Mouse (Mus musculus): ENCODE measurements at regions not wholly inside any gene's neighbourhood (a gene's known extent, or its start where the extent isn't known, plus 50 kb on each side); places are given as distances from the start of the nearest gene placed in this dataset.

DNA sequence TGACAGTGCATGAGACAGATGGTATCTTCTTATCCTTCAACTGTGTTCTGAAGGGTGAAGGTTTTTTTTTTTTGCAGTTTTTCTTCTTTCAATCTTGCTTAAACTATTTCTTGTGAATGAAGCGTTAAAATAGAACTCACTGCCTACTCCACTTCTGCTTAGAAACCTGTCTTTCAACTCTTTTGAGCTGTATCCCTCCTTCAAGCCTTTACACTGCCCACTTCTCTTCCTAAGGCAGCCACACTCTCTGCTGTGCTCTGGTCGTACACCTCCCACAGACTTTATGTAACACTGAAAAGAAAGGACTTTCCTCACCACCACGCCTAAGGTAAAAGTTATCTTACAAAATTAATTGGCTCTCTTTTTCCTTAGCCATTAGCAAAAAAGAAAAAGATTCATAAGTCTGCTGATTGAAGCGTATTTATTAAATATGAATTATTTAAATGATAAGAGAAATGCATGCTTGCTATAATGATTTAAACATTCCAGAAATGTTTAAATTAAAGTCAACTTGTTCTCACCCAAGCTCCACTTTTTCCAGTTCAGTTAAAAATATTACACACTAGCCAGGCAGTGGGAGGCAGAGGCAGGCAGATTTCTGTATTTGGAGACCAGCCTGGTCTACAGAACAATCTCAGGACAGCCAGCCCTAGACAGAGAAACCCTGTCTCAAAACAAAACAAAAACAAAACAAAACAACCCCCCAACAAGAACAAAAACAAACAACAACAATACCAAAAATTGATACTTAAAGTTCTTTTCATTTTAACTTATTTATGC, 176.0 kb upstream of the Tom1l1 start:
- H3K27me3 ChIP-seq (replicated peaks; ENCODE audit: control insufficient read depth, insufficient read depth, low read length), result no peaks in the 10 kb centered on the region
- DNase-seq, result no peak
- H3K27ac ChIP-seq (ENCODE audit: insufficient read depth, low read depth, low read length), result no peak overlapping the region
- H3K4me3 ChIP-seq (ENCODE audit: insufficient read depth, low read depth, low read length), result no peak overlapping the region
- no peaks in the 10 kb centered on the region for H3K4me1 ChIP-seq (ENCODE audit: control insufficient read depth, insufficient read depth, low read length)
- WGBS, result 80% methylated on average over 4 of the region's 4 CpGs
- TF ChIP-seq POLR2A (IDR thresholded peaks at IDR 0.05; ENCODE audit: low read depth, low read length), result no peak
- TF ChIP-seq CTCF (conservative IDR thresholded peaks at IDR 0.05; ENCODE audit: insufficient read depth, insufficient read length, low read depth, low read length), result no peak
- H3K36me3 ChIP-seq (ENCODE audit: control insufficient read depth, insufficient read depth, low read length), result no peaks in the 10 kb centered on the region

DNA sequence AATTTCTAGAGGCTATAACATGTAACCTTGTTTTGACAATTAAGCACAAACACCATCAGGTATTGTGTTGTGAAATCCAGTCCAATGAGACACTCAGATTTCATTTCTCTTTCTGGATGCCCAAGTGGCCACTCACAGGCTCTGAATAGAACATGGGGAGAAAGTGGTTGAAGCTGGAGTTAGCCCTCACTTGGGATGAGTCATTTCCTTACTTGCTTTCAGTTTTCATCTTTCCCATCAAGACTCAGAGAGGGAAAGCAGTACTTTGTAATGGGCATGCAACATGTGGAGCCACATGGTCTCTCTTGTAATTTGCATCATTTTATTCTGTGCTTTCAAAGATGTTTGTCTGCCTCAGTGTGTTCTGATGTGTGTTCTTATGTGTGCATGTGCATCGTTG, 167.6 kb upstream of the Tom1l1 start:
- no peaks in the 10 kb centered on the region for H3K4me1 ChIP-seq (ENCODE audit: control insufficient read depth, insufficient read depth, low read length)
- TF ChIP-seq POLR2A (IDR thresholded peaks at IDR 0.05; ENCODE audit: low read depth, low read length) (no peak), CTCF (conservative IDR thresholded peaks at IDR 0.05; ENCODE audit: insufficient read depth, insufficient read length, low read depth, low read length) (no peak)
- H3K36me3 ChIP-seq (ENCODE audit: control insufficient read depth, insufficient read depth, low read length), result no peaks in the 10 kb centered on the region
- 89% methylated on average over 1 of the region's 1 CpGs for WGBS
- H3K27me3 ChIP-seq (replicated peaks; ENCODE audit: control insufficient read depth, insufficient read depth, low read length), result no peaks in the 10 kb centered on the region
- no peak overlapping the region for H3K4me3 ChIP-seq (ENCODE audit: insufficient read depth, low read depth, low read length)
- no peak for DNase-seq
- no peak overlapping the region for H3K27ac ChIP-seq (ENCODE audit: insufficient read depth, low read depth, low read length)

DNA sequence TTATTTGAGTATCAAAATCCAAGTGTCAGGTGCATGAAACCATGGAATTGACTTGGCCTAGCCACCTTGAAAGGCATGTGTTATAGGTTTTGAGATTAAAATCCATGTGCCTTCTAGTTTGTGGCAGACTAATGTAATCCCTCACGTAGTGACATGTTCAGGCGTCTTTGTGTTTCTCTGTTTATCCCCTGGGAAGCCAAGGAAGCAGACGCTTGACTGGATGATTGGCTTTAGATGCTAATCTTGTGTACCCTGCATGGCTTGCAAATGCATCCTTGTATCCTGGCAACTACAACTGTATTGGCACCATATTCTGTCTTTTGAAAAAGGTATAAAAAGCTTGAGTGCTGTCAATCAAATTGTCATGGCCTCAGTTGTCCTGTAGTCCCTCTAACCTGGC, 167.2 kb upstream of the Tom1l1 start:
- no peak for DNase-seq
- Histone ChIP-seq H3K4me1 (ENCODE audit: control insufficient read depth, insufficient read depth, low read length) (no peaks in the 10 kb centered on the region), H3K4me3 (ENCODE audit: insufficient read depth, low read depth, low read length) (no peak overlapping the region), H3K27ac (ENCODE audit: insufficient read depth, low read depth, low read length) (no peak overlapping the region), H3K36me3 (ENCODE audit: control insufficient read depth, insufficient read depth, low read length) (no peaks in the 10 kb centered on the region), H3K27me3 (replicated peaks; ENCODE audit: control insufficient read depth, insufficient read depth, low read length) (no peaks in the 10 kb centered on the region)
- 79% methylated on average over 3 of the region's 3 CpGs for WGBS
- no peak for TF ChIP-seq CTCF (conservative IDR thresholded peaks at IDR 0.05; ENCODE audit: insufficient read depth, insufficient read length, low read depth, low read length)
- no peak for TF ChIP-seq POLR2A (IDR thresholded peaks at IDR 0.05; ENCODE audit: low read depth, low read length)

DNA sequence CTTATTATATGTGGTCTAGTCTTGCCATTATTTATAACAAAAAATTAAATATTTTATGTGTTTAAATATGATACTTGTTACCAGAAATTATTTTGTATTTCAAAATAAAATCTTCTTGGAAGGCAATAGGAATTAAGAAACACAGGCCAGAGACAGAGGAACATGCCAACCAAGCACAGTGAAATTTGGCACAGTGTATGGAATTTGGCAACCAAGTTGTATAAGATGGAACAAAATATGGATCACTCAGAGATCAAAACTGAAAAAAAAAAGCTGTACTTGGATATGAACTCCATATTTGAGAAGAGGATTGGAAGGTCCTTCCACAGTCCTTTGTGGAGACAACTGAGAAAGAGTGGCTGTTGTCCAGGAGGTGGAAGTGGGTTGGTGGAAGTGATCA, 163.1 kb upstream of the Tom1l1 start:
- no peak for DNase-seq
- no peak for TF ChIP-seq POLR2A (IDR thresholded peaks at IDR 0.05; ENCODE audit: low read depth, low read length)
- no peak for TF ChIP-seq CTCF (conservative IDR thresholded peaks at IDR 0.05; ENCODE audit: insufficient read depth, insufficient read length, low read depth, low read length)

DNA sequence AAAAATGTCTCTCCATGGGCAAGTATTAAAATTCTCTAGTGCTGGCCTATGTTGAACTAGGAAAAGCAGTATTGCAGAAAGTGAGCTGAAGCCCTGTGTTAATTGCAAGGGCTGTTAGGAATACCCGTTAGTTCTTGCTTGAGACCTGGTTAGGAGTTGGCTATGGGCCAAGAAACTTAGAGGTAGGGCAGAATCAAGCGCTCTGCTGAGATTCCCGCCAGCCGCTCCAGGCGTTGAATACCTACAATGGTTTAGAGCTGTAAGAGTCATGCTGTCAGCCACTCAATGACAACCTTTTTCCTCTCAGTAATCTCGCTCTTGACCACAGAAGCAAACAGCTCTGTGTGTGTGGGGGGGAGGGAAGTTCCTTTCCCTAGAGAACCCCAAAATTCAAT, 156.8 kb upstream of the Tom1l1 start:
- Histone ChIP-seq H3K4me3 (ENCODE audit: insufficient read depth, low read depth, low read length) (no peak overlapping the region), H3K27me3 (replicated peaks; ENCODE audit: control insufficient read depth, insufficient read depth, low read length) (no peaks in the 10 kb centered on the region), H3K36me3 (ENCODE audit: control insufficient read depth, insufficient read depth, low read length) (no peaks in the 10 kb centered on the region), H3K27ac (ENCODE audit: insufficient read depth, low read depth, low read length) (no peak overlapping the region), H3K4me1 (ENCODE audit: control insufficient read depth, insufficient read depth, low read length) (no peaks in the 10 kb centered on the region)
- peak; percentile 23 for DNase-seq
- TF ChIP-seq CTCF (conservative IDR thresholded peaks at IDR 0.05; ENCODE audit: insufficient read depth, insufficient read length, low read depth, low read length), result no peak
- 19% methylated on average over 6 of the region's 6 CpGs for WGBS

More for the DNA sequence above, 163.1 kb upstream of the Tom1l1 start:
- H3K27ac ChIP-seq (ENCODE audit: insufficient read depth, low read depth, low read length), result no peak overlapping the region
- no peaks in the 10 kb centered on the region for H3K27me3 ChIP-seq (replicated peaks; ENCODE audit: control insufficient read depth, insufficient read depth, low read length)
- no peaks in the 10 kb centered on the region for H3K36me3 ChIP-seq (ENCODE audit: control insufficient read depth, insufficient read depth, low read length)
- H3K4me3 ChIP-seq (ENCODE audit: insufficient read depth, low read depth, low read length), result no peak overlapping the region
- H3K4me1 ChIP-seq (ENCODE audit: control insufficient read depth, insufficient read depth, low read length), result no peaks in the 10 kb centered on the region

DNA sequence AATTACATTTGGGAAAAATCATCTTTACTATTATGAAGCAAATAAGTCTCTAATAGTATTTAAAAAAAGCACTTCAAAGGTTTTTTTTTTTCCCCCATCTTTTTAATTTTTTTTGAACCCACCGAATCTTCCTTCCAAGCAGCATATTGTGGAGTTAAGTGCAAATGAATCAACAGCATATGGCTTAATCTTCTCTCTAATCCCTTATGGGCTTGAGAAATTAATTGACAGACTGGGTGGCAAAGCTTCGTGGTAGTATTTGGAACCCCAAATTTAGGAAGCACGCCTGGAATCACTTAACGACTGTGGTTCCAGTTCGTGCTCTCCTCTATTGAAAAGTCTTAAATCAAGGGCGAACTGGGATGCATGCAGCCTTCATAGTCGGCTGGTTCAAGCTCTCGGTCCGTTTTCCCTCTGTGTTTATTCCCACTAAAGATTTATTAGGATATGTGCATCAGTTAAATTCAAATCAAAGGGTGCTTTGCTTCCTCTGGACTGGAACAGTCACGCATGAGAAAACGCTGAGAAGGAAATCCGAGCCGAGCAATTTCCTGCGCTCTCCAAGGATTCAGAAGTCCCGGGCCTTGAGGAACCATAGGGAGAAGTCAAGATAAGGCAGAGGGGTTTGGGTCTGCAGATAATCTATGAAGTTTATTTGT, 156.2 kb upstream of the Tom1l1 start:
- Histone ChIP-seq H3K36me3 (ENCODE audit: control insufficient read depth, insufficient read depth, low read length) (no peaks in the 10 kb centered on the region), H3K4me1 (ENCODE audit: control insufficient read depth, insufficient read depth, low read length) (no peaks in the 10 kb centered on the region), H3K27me3 (replicated peaks; ENCODE audit: control insufficient read depth, insufficient read depth, low read length) (no peaks in the 10 kb centered on the region), H3K4me3 (ENCODE audit: insufficient read depth, low read depth, low read length) (no peak overlapping the region), H3K27ac (ENCODE audit: insufficient read depth, low read depth, low read length) (no peak overlapping the region)
- WGBS, result 11% methylated on average over 15 of the region's 15 CpGs
- no peak for TF ChIP-seq POLR2A (IDR thresholded peaks at IDR 0.05; ENCODE audit: low read depth, low read length)
- no peak for TF ChIP-seq CTCF (conservative IDR thresholded peaks at IDR 0.05; ENCODE audit: insufficient read depth, insufficient read length, low read depth, low read length)
- peak; percentile 24 for DNase-seq

DNA sequence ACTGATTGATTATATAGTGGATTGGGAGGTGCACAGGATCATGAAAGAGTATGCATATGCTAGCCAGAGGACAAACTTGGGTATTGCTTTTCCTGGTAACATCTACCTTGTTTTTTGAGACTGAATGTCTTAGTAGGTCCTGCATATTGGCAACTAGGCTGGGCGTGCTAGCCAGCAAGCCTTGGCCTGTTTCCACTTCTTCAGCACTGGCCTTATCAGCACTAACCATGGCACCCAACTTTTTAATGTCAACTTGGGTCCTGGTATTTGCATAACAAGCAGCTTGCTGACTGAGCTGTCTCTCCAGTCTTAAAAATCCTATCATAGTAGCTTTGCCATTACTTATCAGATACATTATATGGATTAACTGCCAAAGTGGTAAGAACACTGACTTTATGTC, 150.0 kb upstream of the Tom1l1 start:
- no peak for TF ChIP-seq CTCF (conservative IDR thresholded peaks at IDR 0.05; ENCODE audit: insufficient read depth, insufficient read length, low read depth, low read length)
- TF ChIP-seq POLR2A (IDR thresholded peaks at IDR 0.05; ENCODE audit: low read depth, low read length), result no peak
- WGBS, result 78% methylated on average over 1 of the region's 1 CpGs
- no peak for DNase-seq
- no peak overlapping the region for H3K27ac ChIP-seq (ENCODE audit: insufficient read depth, low read depth, low read length)
- H3K27me3 ChIP-seq (replicated peaks; ENCODE audit: control insufficient read depth, insufficient read depth, low read length), result no peaks in the 10 kb centered on the region
- no peak overlapping the region for H3K4me3 ChIP-seq (ENCODE audit: insufficient read depth, low read depth, low read length)
- no peaks in the 10 kb centered on the region for H3K36me3 ChIP-seq (ENCODE audit: control insufficient read depth, insufficient read depth, low read length)
- no peaks in the 10 kb centered on the region for H3K4me1 ChIP-seq (ENCODE audit: control insufficient read depth, insufficient read depth, low read length)

Data from kidney, adult 2 months (tissue).